Mouse (Mus musculus) intestine, postnatal 0 days (tissue): Measurements from ENCODE around the gene Srsf2. TPM values are rescaled to one million over a fixed set of nuclear protein-coding genes. Genes with fewer than 3 reads are reported as not detected.

Experiments used
- ATAC-seq: fragments of 200-750 bp; cut with Nextera tagmentation; 2 replicates; pipeline ENCODE4 v1.8.0; 2017; ENCODE audit warnings: mild to moderate bottlenecking, moderate TSS enrichment, moderate library complexity
- H3K27ac ChIP-seq: fragments of 300-500 bp; sonication (generic); 2 replicates; pipeline ENCODE4 v1.5.1; 2014; ENCODE audit warnings: mild to moderate bottlenecking, low read depth, low read length, moderate library complexity
- H3K27me3 ChIP-seq: fragments of 300-500 bp; sonication (generic); replicated peaks from 2 replicates; pipeline ENCODE4 v1.6.1; 2014; ENCODE audit warnings: low read length, mixed read lengths; ENCODE audit not compliant: control insufficient read depth, insufficient read depth
- H3K36me3 ChIP-seq: fragments of 300-500 bp; sonication (generic); 2 replicates; pipeline ENCODE4 v1.6.1; 2014; ENCODE audit warnings: mild to moderate bottlenecking, moderate library complexity; ENCODE audit not compliant: control insufficient read depth, insufficient read depth
- H3K4me1 ChIP-seq: fragments of 300-500 bp; sonication (generic); replicated peaks from 2 replicates; pipeline ENCODE4 v1.6.1; 2014; ENCODE audit warnings: antibody characterized with exemption, low read length, mixed read lengths; ENCODE audit not compliant: control insufficient read depth, insufficient read depth
- H3K4me2 ChIP-seq: fragments of 300-500 bp; sonication (generic); replicated peaks from 2 replicates; pipeline ENCODE4 v1.6.1; 2014; ENCODE audit warnings: low read depth, mild to moderate bottlenecking, moderate library complexity
- H3K4me3 ChIP-seq: fragments of 300-500 bp; sonication (generic); 2 replicates; pipeline ENCODE4 v1.5.1; 2014; ENCODE audit warnings: low read depth, low read length
- H3K9ac ChIP-seq: fragments of 300-500 bp; sonication (generic); 2 replicates; pipeline ENCODE4 v1.6.1; 2014; ENCODE audit warnings: mild to moderate bottlenecking, low read depth, low read length
- H3K9me3 ChIP-seq: fragments of 300-500 bp; sonication (generic); 2 replicates; pipeline ENCODE4 v1.6.1; 2016; ENCODE audit warnings: mixed run types; ENCODE audit not compliant: control insufficient read depth
- CTCF ChIP-seq: sonication (generic); IDR thresholded peaks from 2 replicates; pipeline ENCODE4 v1.5.1; 2016; ENCODE audit warnings: low read depth, mild to moderate bottlenecking, control low read depth, antibody characterized with exemption, moderate library complexity
- WGBS: fragments of 180-500 bp; shearing (Covaris S2); extraction: QIAGEN DNeasy Blood & Tissue Kit; methylation state at CpG from one replicate; pipeline ENCODE4 v1.1.7; 2014; 5-methylcytosine and 5-hydroxymethylcytosine counted together
- polyA plus RNA-seq: library from polyadenylated mRNA; unstranded; fragments of >200 nt; fragmentation: Nextera tagmentation; extraction: Ambion mirVana; gene quantifications from 2 replicates; pipeline ENCODE4 v1.2.1, GENCODE M21; 2015

Gene Srsf2
- polyA plus RNA-seq, 1 experiment from 2014 or later: 354 TPM

- no peaks in the 10 kb centered on the region for H3K9me3 ChIP-seq
- no peak for TF ChIP-seq CTCF
- peaks cover 18% of the 10 kb centered on the region for H3K36me3 ChIP-seq
- H3K4me1 ChIP-seq: 0 out of 2 replicates have a peak, but pooled peaks cover 4% of the 10 kb centered on the region
- no peak for ATAC-seq
- WGBS: 81% methylated on average over 8 of the region's 8 CpGs
- H3K9ac ChIP-seq: no peak overlapping the region
- H3K27me3 ChIP-seq: no peaks in the 10 kb centered on the region
- no peak overlapping the region for H3K27ac ChIP-seq
- H3K4me3 ChIP-seq: no peak overlapping the region
- H3K4me2 ChIP-seq: no peak overlapping the region
These were observed 43.4 kb downstream of the Srsf2 start for GRCm38 (mm10) chr11:116809520-116809919.

- H3K4me2 ChIP-seq: no peak overlapping the region
- no peaks in the 10 kb centered on the region for H3K27me3 ChIP-seq
- 91% methylated on average over 11 of the region's 11 CpGs for WGBS
- no peak for TF ChIP-seq CTCF
- no peak overlapping the region for H3K9ac ChIP-seq
- no peak overlapping the region for H3K27ac ChIP-seq
- H3K4me3 ChIP-seq: no peak overlapping the region
- H3K4me1 ChIP-seq: 0 out of 2 replicates have a peak, but pooled peaks cover under 1% of the 10 kb centered on the region
- H3K9me3 ChIP-seq: no peaks in the 10 kb centered on the region
- peaks cover 18% of the 10 kb centered on the region for H3K36me3 ChIP-seq
- no peak for ATAC-seq
These were observed 44.0 kb downstream of the Srsf2 start for GRCm38 (mm10) chr11:116808811-116809395.

GRCm38 (mm10) chr11:116807938-116808606 lies 44.8 kb downstream of the Srsf2 start:
- Histone ChIP-seq H3K27ac (no peak overlapping the region), H3K36me3 (peaks cover 18% of the 10 kb centered on the region), H3K4me1 (no peaks in the 10 kb centered on the region), H3K27me3 (no peaks in the 10 kb centered on the region), H3K9ac (no peak overlapping the region), H3K9me3 (no peaks in the 10 kb centered on the region), H3K4me3 (no peak overlapping the region), H3K4me2 (no peak overlapping the region)
- 17% methylated on average over 7 of the region's 7 CpGs for WGBS
- peak; percentile 63 for ATAC-seq
- TF ChIP-seq CTCF: peak; percentile 93

- H3K4me3 ChIP-seq: no peak overlapping the region
- no peak overlapping the region for H3K4me2 ChIP-seq
- no peaks in the 10 kb centered on the region for H3K9me3 ChIP-seq
- no peaks in the 10 kb centered on the region for H3K4me1 ChIP-seq
- no peaks in the 10 kb centered on the region for H3K27me3 ChIP-seq
- no peak overlapping the region for H3K9ac ChIP-seq
- H3K27ac ChIP-seq: no peak overlapping the region
- TF ChIP-seq CTCF: no peak
- 68% methylated on average over 3 of the region's 3 CpGs for WGBS
- H3K36me3 ChIP-seq: peaks cover 18% of the 10 kb centered on the region
- no peak for ATAC-seq
These were observed 45.4 kb downstream of the Srsf2 start for GRCm38 (mm10) chr11:116807526-116807925.

GRCm38 (mm10) chr11:116807116-116807515 lies 45.8 kb downstream of the Srsf2 start:
- H3K27me3 ChIP-seq: no peaks in the 10 kb centered on the region
- peaks cover 18% of the 10 kb centered on the region for H3K36me3 ChIP-seq
- no peak overlapping the region for H3K9ac ChIP-seq
- WGBS: 62% methylated on average over 7 of the region's 7 CpGs
- H3K4me2 ChIP-seq: no peak overlapping the region
- no peaks in the 10 kb centered on the region for H3K4me1 ChIP-seq
- H3K27ac ChIP-seq: no peak overlapping the region
- H3K4me3 ChIP-seq: no peak overlapping the region
- no peak for TF ChIP-seq CTCF
- H3K9me3 ChIP-seq: no peaks in the 10 kb centered on the region
- ATAC-seq: no peak

- no peak overlapping the region for H3K27ac ChIP-seq
- TF ChIP-seq CTCF: no peak
- H3K36me3 ChIP-seq: peaks cover 18% of the 10 kb centered on the region
- no peaks in the 10 kb centered on the region for H3K4me1 ChIP-seq
- H3K9ac ChIP-seq: no peak overlapping the region
- H3K4me3 ChIP-seq: no peak overlapping the region
- H3K4me2 ChIP-seq: no peak overlapping the region
- no peaks in the 10 kb centered on the region for H3K27me3 ChIP-seq
- no peaks in the 10 kb centered on the region for H3K9me3 ChIP-seq
- WGBS: 74% methylated on average over 15 of the region's 15 CpGs
- no peak for ATAC-seq
These were observed 46.5 kb downstream of the Srsf2 start for GRCm38 (mm10) chr11:116806136-116807071.
